Mouse (Mus musculus) hindbrain, embryonic 15.5 days (tissue): Measurements from ENCODE around the gene Lrriq3. TPM values are rescaled to one million over a fixed set of nuclear protein-coding genes. Genes with fewer than 3 reads are reported as not detected.

Experiments used
- ATAC-seq: fragments of 200-750 bp; cut with Nextera tagmentation; 2 replicates; pipeline ENCODE4 v1.8.0; 2017; ENCODE audit warnings: low read depth, moderate number of reproducible peaks, moderate TSS enrichment; ENCODE audit not compliant: low FRiP score
- H3K27ac ChIP-seq: fragments of 300-500 bp; sonication (generic); replicated peaks from 2 replicates; pipeline ENCODE4 v1.5.1; 2015; ENCODE audit warnings: mild to moderate bottlenecking, inconsistent platforms
- H3K27me3 ChIP-seq: fragments of 300-500 bp; sonication (generic); 2 replicates; pipeline ENCODE4 v1.6.1; 2015; ENCODE audit warnings: control low read depth, inconsistent platforms
- H3K36me3 ChIP-seq: fragments of 300-500 bp; sonication (generic); 2 replicates; pipeline ENCODE4 v1.6.1; 2015; ENCODE audit warnings: control low read depth, inconsistent platforms
- H3K4me1 ChIP-seq: fragments of 300-500 bp; sonication (generic); replicated peaks from 2 replicates; pipeline ENCODE4 v1.6.1; 2015; ENCODE audit warnings: control low read depth, inconsistent platforms
- H3K4me2 ChIP-seq: fragments of 300-500 bp; sonication (generic); 2 replicates; pipeline ENCODE4 v1.6.1; 2015; ENCODE audit warnings: moderate library complexity, mild to moderate bottlenecking, inconsistent platforms
- H3K4me3 ChIP-seq: fragments of 300-500 bp; sonication (generic); 2 replicates; pipeline ENCODE4 v1.5.1; 2015; ENCODE audit warnings: mild to moderate bottlenecking, inconsistent platforms
- H3K9ac ChIP-seq: fragments of 300-500 bp; sonication (generic); 2 replicates; pipeline ENCODE4 v1.6.1; 2015; ENCODE audit warnings: inconsistent platforms
- H3K9me3 ChIP-seq: fragments of 300-500 bp; sonication (generic); 2 replicates; pipeline ENCODE4 v1.6.1; 2016; ENCODE audit warnings: control low read depth, inconsistent platforms
- WGBS: fragments of 180-500 bp; shearing (Covaris S2); methylation state at CpG from one replicate; pipeline ENCODE4 v1.1.7; 2015; 5-methylcytosine and 5-hydroxymethylcytosine counted together
- polyA plus RNA-seq: library from polyadenylated mRNA; unstranded; fragments of >200 nt; fragmentation: Nextera tagmentation; extraction: Ambion mirVana; gene quantifications from 2 replicates; pipeline ENCODE4 v1.2.1, GENCODE M21; 2015

The Lrriq3 gene
- polyA plus RNA-seq, 1 experiment from 2014 or later: 1.6 TPM

DNA sequence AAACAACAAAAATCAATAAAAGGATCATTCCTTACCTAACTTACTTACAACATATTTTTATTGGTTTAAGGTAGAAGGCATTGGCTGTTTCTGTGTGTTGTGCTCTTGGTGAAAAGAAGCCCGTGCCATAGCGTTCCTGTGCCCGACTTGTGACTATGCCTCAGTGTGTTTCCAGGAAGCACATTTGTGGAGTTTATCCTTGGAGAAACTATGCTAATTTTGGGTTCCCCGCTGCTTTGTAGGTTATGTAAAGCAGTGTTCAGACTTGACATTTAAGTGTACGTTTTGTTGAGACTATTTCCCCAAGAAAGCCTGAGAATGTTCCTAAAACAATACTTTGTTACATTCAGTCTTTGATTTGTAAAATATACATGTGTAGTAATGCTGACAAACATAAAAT, 44.5 kb downstream of the Lrriq3 start:
- WGBS: 81% methylated on average over 5 of the region's 5 CpGs
- ATAC-seq: no peak

DNA sequence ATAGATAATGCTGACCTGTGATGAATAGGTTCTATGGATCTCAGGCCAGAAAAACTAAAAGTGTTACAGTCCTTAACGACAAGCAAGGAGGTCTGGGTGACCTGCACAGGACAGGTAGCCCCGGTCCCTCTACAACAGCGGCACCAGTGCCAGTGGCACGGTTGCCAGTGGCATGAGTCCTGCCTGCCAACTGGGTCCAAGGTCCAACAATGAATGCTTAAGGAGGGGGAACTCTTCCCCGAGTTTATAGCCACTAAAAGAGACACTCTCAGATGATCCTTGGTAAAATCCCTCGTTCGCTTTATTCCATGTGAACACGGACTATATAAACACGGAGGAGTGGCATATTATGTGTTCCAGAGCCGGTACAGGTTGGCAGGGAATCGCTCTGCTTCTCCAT, 47.8 kb downstream of the Lrriq3 start:
- no peaks in the 10 kb centered on the region for H3K9me3 ChIP-seq
- ATAC-seq: no peak
- H3K9ac ChIP-seq: no peak overlapping the region
- H3K4me1 ChIP-seq: no peaks in the 10 kb centered on the region
- no peak overlapping the region for H3K4me2 ChIP-seq
- WGBS: 94% methylated on average over 11 of the region's 11 CpGs
- H3K27ac ChIP-seq: no peak overlapping the region
- no peaks in the 10 kb centered on the region for H3K36me3 ChIP-seq
- no peaks in the 10 kb centered on the region for H3K27me3 ChIP-seq
- H3K4me3 ChIP-seq: no peak overlapping the region

More for the DNA sequence above, 44.5 kb downstream of the Lrriq3 start:
- Histone ChIP-seq H3K4me2 (no peak overlapping the region), H3K9me3 (no peaks in the 10 kb centered on the region), H3K27ac (no peak overlapping the region), H3K4me1 (no peaks in the 10 kb centered on the region), H3K36me3 (no peaks in the 10 kb centered on the region), H3K4me3 (no peak overlapping the region), H3K9ac (no peak overlapping the region), H3K27me3 (no peaks in the 10 kb centered on the region)

DNA sequence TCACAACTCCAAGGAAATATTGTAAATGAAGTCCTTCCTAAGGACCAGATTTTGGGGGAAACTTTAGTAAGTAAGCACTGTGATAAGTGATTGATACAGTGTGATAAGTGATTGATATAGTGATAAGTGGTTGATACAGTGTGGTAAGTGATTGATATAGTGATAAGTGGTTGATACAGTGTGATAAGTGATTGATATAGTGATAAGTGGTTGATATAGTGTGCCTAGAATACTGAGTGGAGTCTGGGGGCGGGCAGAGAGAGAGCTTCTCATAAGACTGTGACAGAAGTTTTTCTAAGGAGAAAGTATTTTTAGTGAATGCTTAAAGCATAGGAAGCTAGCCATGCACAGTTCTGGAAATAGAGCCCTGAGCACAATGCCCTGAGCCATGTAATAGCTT, 51.1 kb downstream of the Lrriq3 start:
- Histone ChIP-seq H3K4me1 (no peaks in the 10 kb centered on the region), H3K9me3 (no peaks in the 10 kb centered on the region), H3K9ac (no peak overlapping the region), H3K27ac (no peak overlapping the region), H3K36me3 (no peaks in the 10 kb centered on the region), H3K4me3 (no peak overlapping the region), H3K4me2 (no peak overlapping the region), H3K27me3 (no peaks in the 10 kb centered on the region)
- no peak for ATAC-seq
- 88% methylated on average over 1 of the region's 1 CpGs for WGBS

DNA sequence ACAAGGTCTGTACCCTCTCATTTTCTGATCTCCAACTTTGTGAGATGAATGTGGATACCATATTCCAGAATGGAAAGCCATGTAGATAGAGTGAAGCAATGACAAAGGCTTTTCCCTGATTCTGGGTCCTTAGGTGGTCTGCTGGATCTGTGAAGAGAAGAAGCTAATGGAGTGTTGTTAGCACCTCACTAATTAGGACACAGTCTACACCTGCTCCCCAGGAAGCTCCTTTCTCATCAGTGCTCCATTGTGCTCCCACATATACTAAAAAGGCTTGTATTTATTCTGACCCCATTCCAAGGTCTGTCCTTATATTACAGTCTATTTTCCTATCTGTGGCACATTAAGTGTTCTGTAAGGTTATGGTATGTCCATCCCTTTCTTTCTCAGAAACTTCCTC, 68.6 kb downstream of the Lrriq3 start:
- no peak overlapping the region for H3K9ac ChIP-seq
- no peaks in the 10 kb centered on the region for H3K27me3 ChIP-seq
- H3K4me3 ChIP-seq: no peak overlapping the region
- H3K36me3 ChIP-seq: no peaks in the 10 kb centered on the region
- H3K27ac ChIP-seq: no peak overlapping the region
- H3K4me2 ChIP-seq: no peak overlapping the region
- ATAC-seq: no peak
- no peaks in the 10 kb centered on the region for H3K9me3 ChIP-seq
- no peaks in the 10 kb centered on the region for H3K4me1 ChIP-seq

DNA sequence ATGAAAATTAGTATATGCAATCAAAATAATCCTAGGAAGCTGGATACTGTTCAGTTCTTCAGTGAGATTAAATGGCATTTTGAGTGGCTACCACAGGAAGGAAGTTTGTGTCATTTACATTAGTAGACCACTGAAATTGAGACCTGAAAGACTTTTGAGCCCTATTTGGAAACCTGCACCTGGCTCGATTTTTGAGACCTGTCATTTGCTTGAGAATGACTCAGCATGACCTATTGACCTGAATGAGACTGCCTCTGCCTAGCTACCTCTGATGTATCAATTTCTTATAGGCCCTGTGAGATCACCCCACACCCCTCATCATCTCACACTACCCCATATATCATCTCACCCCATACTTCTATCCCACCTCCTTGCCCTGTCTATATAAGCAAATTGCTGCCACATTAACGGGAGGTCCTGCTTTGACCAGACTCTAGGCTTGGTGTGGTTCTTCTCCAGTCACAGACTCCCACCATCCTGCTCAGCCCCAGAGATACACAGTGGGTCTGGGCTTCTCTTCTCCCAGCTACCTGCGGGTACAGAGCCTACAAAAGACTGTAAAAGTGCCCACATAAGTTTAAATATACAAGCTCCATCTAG, 87.2 kb downstream of the Lrriq3 start:
- 78% methylated on average over 3 of the region's 3 CpGs for WGBS
- Histone ChIP-seq H3K27ac (no peak overlapping the region), H3K4me2 (no peak overlapping the region), H3K4me1 (no peaks in the 10 kb centered on the region), H3K4me3 (no peak overlapping the region), H3K27me3 (no peaks in the 10 kb centered on the region), H3K36me3 (no peaks in the 10 kb centered on the region), H3K9me3 (no peaks in the 10 kb centered on the region), H3K9ac (no peak overlapping the region)
- no peak for ATAC-seq

DNA sequence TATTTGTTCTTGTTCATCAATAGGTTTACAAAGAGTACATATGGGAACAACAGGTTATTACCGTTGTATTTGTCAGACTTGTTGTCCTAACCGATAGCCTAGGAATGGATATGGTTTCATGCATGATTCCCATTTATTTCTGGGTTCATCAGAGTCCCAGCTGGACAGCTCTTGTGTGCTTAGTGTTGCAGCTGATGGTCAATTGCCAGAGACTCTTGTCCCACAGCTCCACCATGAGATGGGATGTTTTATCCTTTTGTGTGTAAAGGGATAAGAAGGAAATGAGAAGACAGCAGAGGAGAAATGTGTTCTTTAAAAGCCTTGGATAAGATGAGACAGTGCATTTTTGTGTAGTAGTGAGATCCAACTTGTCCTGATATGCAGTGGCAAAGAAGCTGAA, 93.2 kb downstream of the Lrriq3 start:
- no peak for ATAC-seq
- H3K27me3 ChIP-seq: no peaks in the 10 kb centered on the region
- no peak overlapping the region for H3K4me3 ChIP-seq
- no peak overlapping the region for H3K27ac ChIP-seq
- H3K4me1 ChIP-seq: no peaks in the 10 kb centered on the region
- H3K4me2 ChIP-seq: no peak overlapping the region
- no peak overlapping the region for H3K9ac ChIP-seq
- WGBS: 85% methylated on average over 2 of the region's 2 CpGs
- H3K36me3 ChIP-seq: no peaks in the 10 kb centered on the region
- H3K9me3 ChIP-seq: no peaks in the 10 kb centered on the region

DNA sequence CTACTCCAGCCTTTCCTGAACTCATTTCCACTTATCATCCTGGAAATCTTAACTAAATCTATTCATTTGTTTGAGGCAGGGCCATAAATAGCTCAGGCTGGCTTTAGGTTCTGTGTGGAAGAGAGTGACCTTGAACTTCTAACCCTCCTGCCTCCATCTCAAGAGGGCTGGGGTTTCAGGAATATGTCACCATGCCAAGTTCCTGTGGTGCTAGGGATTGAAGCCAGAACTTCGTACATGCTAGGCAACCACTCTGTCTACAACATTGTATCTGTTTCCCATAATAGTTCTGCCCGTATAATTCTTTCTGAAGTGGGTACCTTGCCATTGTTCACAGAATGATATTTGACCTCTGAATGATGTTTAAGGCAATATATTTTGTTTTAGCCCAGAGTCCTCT, 95.6 kb downstream of the Lrriq3 start:
- H3K4me1 ChIP-seq: no peaks in the 10 kb centered on the region
- H3K36me3 ChIP-seq: no peaks in the 10 kb centered on the region
- H3K4me2 ChIP-seq: no peak overlapping the region
- H3K4me3 ChIP-seq: no peak overlapping the region
- H3K27ac ChIP-seq: no peak overlapping the region
- no peaks in the 10 kb centered on the region for H3K9me3 ChIP-seq
- no peaks in the 10 kb centered on the region for H3K27me3 ChIP-seq
- 73% methylated on average over 2 of the region's 2 CpGs for WGBS
- no peak overlapping the region for H3K9ac ChIP-seq
- no peak for ATAC-seq

DNA sequence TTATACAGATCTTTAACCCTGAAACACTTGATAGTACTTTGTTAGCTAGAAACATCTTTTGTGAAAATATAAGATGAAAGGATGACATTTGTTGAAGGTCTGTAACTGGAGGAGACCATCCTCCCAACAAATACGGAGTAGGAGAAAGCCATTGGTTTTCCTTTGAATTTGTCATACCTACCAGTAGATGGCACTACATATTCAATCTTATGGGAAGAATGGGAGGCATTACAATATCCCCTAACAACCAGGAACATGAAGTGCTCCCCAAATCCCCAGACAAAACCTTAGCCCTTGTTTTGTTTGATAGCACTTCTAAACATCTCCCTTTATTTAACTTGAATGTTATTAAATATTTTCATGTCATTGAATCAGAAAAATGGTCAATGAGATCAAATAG, 141.7 kb downstream of the Lrriq3 start:
- WGBS: 6% methylated on average over 1 of the region's 1 CpGs
- H3K4me1 ChIP-seq: no peaks in the 10 kb centered on the region
- peak; percentile 76 for ATAC-seq
- no peak overlapping the region for H3K4me2 ChIP-seq
- no peaks in the 10 kb centered on the region for H3K9me3 ChIP-seq
- H3K4me3 ChIP-seq: no peak overlapping the region
- no peak overlapping the region for H3K9ac ChIP-seq
- H3K27ac ChIP-seq: no peak overlapping the region
- H3K27me3 ChIP-seq: no peaks in the 10 kb centered on the region
- no peaks in the 10 kb centered on the region for H3K36me3 ChIP-seq

DNA sequence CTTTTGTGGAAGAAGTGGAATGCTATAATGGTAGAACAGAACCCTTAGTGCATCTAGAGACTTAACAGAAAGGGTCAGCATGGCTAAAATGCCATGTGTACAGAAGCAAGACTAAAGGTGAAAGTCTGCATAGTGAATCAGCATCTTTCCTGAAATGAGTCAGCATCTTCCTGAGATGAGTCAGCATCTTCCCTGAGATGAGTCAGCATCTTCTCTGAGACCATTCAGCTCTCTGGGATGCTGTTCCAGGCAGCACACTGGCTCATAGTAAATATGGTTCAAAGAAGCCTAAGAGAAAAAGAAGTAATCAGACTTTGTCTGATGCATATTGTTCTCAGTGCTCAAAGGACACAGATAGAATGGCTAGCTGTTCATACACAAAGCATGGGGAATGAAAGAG, 142.3 kb downstream of the Lrriq3 start:
- Histone ChIP-seq H3K9ac (no peak overlapping the region), H3K36me3 (no peaks in the 10 kb centered on the region), H3K4me3 (no peak overlapping the region), H3K4me1 (no peaks in the 10 kb centered on the region), H3K4me2 (no peak overlapping the region), H3K9me3 (no peaks in the 10 kb centered on the region), H3K27me3 (no peaks in the 10 kb centered on the region), H3K27ac (no peak overlapping the region)
- ATAC-seq: no peak

Other genes with a start within 250 kb of the Lrriq3 start
- 0.05 and 0.07 TPM in 2 replicates for gene Tnni3k, start 38.0 kb upstream of the Lrriq3 start, polyA plus RNA-seq
- gene Fpgt, start within 50 bp of the Lrriq3 start, polyA plus RNA-seq: 19.0 and 19.3 TPM in 2 replicates